Mouse (Mus musculus) spleen, adult 2 months (tissue): ENCODE data around the gene Hist1h2ak.

Source experiments
- CTCF ChIP-seq: fragments of 200-500 bp; IDR thresholded peaks from 2 replicates; pipeline ENCODE4 v1.5.1; 2011; ENCODE audit warnings: mild to moderate bottlenecking, inconsistent platforms; ENCODE audit not compliant: insufficient read depth, insufficient read length, insufficient replicate concordance; ENCODE audit errors: extremely low read depth
- POLR2A ChIP-seq: fragments of 200-500 bp; IDR thresholded peaks from 2 replicates; pipeline ENCODE4 v1.6.1; 2011; ENCODE audit warnings: low read depth, low read length, inconsistent platforms

DNA sequence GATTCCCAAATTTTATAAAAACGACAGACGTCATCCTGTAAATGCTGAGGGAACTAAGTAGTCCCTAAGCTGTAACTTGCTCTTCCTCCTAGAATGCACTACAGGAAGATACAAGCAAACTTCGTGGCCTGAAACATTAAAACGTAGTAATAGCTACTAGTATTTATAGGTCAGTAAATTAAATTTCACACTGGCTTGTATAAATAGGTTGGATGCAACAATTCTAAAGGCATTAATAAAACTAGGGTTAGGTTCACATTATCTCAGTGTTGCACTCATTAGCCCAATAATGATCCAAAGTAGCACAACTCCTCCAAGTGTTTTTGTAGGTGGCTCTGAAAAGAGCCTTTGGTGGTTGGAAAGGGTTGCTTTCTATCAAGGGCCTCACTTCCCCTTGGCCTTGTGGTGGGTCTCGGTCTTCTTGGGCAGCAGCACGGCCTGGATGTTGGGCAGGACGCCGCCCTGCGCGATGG is 540 bp downstream of the Hist1h2ak start:
- TF ChIP-seq CTCF (no peak), POLR2A (no peak)
